Mouse (Mus musculus) kidney, postnatal 0 days (tissue): ENCODE data around the gene Prnd. TPM values are rescaled to one million over a fixed set of nuclear protein-coding genes. Genes with fewer than 3 reads are reported as not detected.

Experiments used
- ATAC-seq: fragments of 200-750 bp; cut with Nextera tagmentation; replicated peaks from 2 replicates; pipeline ENCODE4 v1.8.0; 2017; ENCODE audit warnings: low read depth, moderate number of reproducible peaks, moderate TSS enrichment, moderate library complexity; ENCODE audit not compliant: low FRiP score
- DNase-seq: peaks from one replicate; pipeline ENCODE4 v3.0.0-alpha.2; 2016; ENCODE audit warnings: low spot score
- H3K27ac ChIP-seq: fragments of 300-500 bp; sonication (generic); 2 replicates; pipeline ENCODE4 v1.5.1; 2014; ENCODE audit warnings: mild to moderate bottlenecking
- H3K27me3 ChIP-seq: fragments of 300-500 bp; sonication (generic); 2 replicates; pipeline ENCODE4 v1.6.1; 2014; ENCODE audit warnings: low read length, mixed read lengths; ENCODE audit not compliant: insufficient read depth
- H3K36me3 ChIP-seq: fragments of 300-500 bp; sonication (generic); 2 replicates; pipeline ENCODE4 v1.6.1; 2014; ENCODE audit warnings: low read length, mixed read lengths; ENCODE audit not compliant: insufficient read depth
- H3K4me1 ChIP-seq: fragments of 300-500 bp; sonication (generic); replicated peaks from 2 replicates; pipeline ENCODE4 v1.6.1; 2014; ENCODE audit warnings: antibody characterized with exemption, low read length, mixed read lengths; ENCODE audit not compliant: insufficient read depth
- H3K4me2 ChIP-seq: fragments of 300-500 bp; sonication (generic); 2 replicates; pipeline ENCODE4 v1.6.1; 2014; ENCODE audit warnings: mild to moderate bottlenecking, low read length, moderate library complexity, mixed read lengths
- H3K4me3 ChIP-seq: fragments of 300-500 bp; sonication (generic); replicated peaks from 2 replicates; pipeline ENCODE4 v1.5.1; 2014; ENCODE audit warnings: low read depth, low read length
- H3K9ac ChIP-seq: fragments of 300-500 bp; sonication (generic); 2 replicates; pipeline ENCODE4 v1.6.1; 2014; ENCODE audit warnings: low read depth, low read length
- H3K9me3 ChIP-seq: fragments of 300-500 bp; sonication (generic); replicated peaks from 2 replicates; pipeline ENCODE4 v1.6.1; 2016; ENCODE audit warnings: low read length, inconsistent platforms, mixed read lengths
- CTCF ChIP-seq: IDR thresholded peaks from 2 replicates; pipeline ENCODE4 v1.5.1; 2016; ENCODE audit warnings: antibody characterized with exemption, low read depth, mild to moderate bottlenecking, moderate library complexity
- WGBS: fragments of 180-500 bp; shearing (Covaris S2); extraction: QIAGEN DNeasy Blood & Tissue Kit; methylation state at CpG from one replicate; pipeline ENCODE4 v1.1.7; 2014; 5-methylcytosine and 5-hydroxymethylcytosine counted together
- polyA plus RNA-seq: library from polyadenylated mRNA; unstranded; fragments of >200 nt; fragmentation: Nextera tagmentation; extraction: Ambion mirVana; gene quantifications from 2 replicates; pipeline ENCODE4 v1.2.1, GENCODE M21; 2015

Gene Prnd
- polyA plus RNA-seq, 1 experiment from 2014 or later = 14.1 TPM

DNA sequence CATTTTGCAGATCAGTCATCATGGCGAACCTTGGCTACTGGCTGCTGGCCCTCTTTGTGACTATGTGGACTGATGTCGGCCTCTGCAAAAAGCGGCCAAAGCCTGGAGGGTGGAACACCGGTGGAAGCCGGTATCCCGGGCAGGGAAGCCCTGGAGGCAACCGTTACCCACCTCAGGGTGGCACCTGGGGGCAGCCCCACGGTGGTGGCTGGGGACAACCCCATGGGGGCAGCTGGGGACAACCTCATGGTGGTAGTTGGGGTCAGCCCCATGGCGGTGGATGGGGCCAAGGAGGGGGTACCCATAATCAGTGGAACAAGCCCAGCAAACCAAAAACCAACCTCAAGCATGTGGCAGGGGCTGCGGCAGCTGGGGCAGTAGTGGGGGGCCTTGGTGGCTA, 14.3 kb upstream of the Prnd start:
- H3K4me3 ChIP-seq = no peak overlapping the region
- no peak overlapping the region for H3K27ac ChIP-seq
- H3K4me2 ChIP-seq = no peak overlapping the region
- 98% methylated on average over 10 of the region's 10 CpGs for WGBS
- ATAC-seq = no peak
- no peak for DNase-seq
- 0 out of 2 replicates have a peak, but pooled peaks cover 3% of the 10 kb centered on the region for H3K36me3 ChIP-seq
- no peaks in the 10 kb centered on the region for H3K4me1 ChIP-seq
- no peaks in the 10 kb centered on the region for H3K27me3 ChIP-seq
- no peak overlapping the region for H3K9ac ChIP-seq
- TF ChIP-seq CTCF = no peak
- H3K9me3 ChIP-seq = no peaks in the 10 kb centered on the region

DNA sequence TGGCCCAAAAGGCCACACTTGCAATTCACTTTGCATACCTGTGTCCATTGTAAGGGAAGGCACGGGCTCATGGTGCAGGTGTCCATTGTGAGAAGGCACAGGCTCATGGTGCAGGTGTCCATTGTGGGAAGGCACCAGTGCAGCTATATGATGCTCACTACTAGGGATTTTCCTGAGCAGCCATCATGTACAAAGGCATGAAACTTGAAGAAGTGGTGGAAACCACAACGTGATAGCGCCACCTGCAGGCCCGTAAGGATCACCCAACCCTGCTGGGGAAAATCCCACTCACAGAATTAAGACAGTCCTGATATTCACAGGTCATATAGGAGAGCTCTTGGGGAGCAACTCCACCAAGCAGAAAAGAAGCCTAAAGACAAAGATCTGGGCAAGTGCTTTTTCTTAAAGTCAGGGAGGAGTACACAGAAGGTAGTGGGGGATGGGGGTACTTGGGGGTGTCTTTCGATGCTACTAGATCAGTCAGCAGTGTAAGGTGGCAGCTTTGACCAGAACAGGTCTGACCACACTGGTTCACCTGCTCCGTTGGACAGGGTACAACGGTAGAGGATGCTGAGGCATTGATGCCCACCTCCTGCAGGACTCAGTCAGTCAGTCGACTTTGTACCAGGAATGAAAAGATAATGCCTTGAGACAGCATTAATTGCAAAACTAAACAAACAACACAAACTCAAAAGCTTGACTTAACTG, 11.1 kb upstream of the Prnd start:
- no peaks in the 10 kb centered on the region for H3K27me3 ChIP-seq
- DNase-seq (peak; percentile 81), ATAC-seq (no peak)
- no peak overlapping the region for H3K9ac ChIP-seq
- TF ChIP-seq CTCF = peak; percentile 79
- no peaks in the 10 kb centered on the region for H3K4me1 ChIP-seq
- no peaks in the 10 kb centered on the region for H3K9me3 ChIP-seq
- no peak overlapping the region for H3K4me2 ChIP-seq
- 45% methylated on average over 8 of the region's 8 CpGs for WGBS
- H3K36me3 ChIP-seq = 0 out of 2 replicates have a peak, but pooled peaks cover 3% of the 10 kb centered on the region
- no peak overlapping the region for H3K4me3 ChIP-seq
- no peak overlapping the region for H3K27ac ChIP-seq

DNA sequence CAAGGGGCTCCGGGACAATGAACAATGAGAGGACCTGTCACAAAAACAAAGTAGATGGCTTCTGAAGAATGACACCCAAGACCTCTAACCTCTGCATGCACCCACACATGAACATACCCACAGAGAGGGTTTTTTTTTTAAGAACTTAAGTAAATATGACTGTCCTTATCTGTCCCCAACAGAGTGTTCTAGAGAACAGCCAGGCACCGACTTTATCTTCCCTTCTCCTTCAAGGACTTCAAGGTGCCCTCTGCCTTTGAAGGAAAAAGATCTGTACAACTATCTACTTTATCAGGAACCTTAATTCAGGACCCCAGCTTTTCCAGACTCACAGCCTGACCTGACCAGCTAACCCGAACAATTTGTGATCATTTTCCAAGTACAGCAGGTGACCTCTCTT, 10.2 kb upstream of the Prnd start:
- no peak for TF ChIP-seq CTCF
- H3K9me3 ChIP-seq = no peaks in the 10 kb centered on the region
- H3K4me3 ChIP-seq = no peak overlapping the region
- WGBS = 67% methylated on average over 3 of the region's 3 CpGs
- no peak overlapping the region for H3K27ac ChIP-seq
- no peak overlapping the region for H3K9ac ChIP-seq
- no peak for ATAC-seq
- no peak overlapping the region for H3K4me2 ChIP-seq
- no peaks in the 10 kb centered on the region for H3K4me1 ChIP-seq
- DNase-seq = no peak
- H3K27me3 ChIP-seq = no peaks in the 10 kb centered on the region
- H3K36me3 ChIP-seq = 0 out of 2 replicates have a peak, but pooled peaks cover 3% of the 10 kb centered on the region

DNA sequence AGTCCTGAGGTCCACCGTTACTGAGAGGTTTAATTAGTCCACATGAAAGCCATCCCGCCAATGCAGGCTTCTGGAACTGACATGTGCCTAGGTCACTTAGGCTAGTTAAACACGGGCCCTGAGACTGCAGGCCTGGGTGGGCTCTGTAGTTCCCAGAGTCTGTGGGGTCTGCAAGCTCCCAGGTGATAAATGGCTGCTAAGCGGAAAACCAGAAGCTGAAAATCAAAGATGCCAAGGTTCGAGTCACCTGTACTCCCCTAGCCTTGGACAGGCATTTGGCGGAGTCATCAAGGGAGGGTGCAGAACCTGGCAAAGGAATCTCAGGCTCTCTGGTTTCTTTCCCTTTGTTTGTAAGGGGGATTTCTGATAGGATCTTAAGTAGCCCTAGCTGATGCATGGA, 9.2 kb upstream of the Prnd start:
- ATAC-seq (no peak), DNase-seq (no peak)
- Histone ChIP-seq H3K9ac (no peak overlapping the region), H3K4me1 (no peaks in the 10 kb centered on the region), H3K4me3 (no peak overlapping the region), H3K4me2 (no peak overlapping the region), H3K27ac (no peak overlapping the region), H3K9me3 (no peaks in the 10 kb centered on the region), H3K27me3 (no peaks in the 10 kb centered on the region), H3K36me3 (0 out of 2 replicates have a peak, but pooled peaks cover 3% of the 10 kb centered on the region)
- no peak for TF ChIP-seq CTCF
- WGBS = 78% methylated on average over 6 of the region's 6 CpGs

DNA sequence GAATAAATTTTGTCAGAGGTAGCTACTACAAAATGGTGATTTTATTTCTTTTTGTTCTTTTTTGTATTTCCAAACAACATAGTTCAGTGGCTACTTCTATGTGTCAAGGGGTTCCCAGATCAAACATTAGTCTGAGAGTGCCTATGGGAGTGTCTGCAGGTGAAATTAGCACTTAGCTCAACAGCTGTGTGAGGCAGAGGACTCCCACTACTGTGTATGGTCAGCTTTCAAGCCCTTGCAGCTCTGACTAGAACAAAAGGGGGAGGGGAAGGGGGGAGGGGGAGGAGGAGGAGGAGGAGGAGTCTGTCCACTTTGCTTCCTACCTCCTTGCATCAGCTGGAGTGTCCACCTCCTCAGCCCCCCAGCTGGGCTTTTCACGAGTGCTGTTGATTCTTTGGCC, 6.3 kb upstream of the Prnd start:
- no peaks in the 10 kb centered on the region for H3K36me3 ChIP-seq
- no peak overlapping the region for H3K27ac ChIP-seq

DNA sequence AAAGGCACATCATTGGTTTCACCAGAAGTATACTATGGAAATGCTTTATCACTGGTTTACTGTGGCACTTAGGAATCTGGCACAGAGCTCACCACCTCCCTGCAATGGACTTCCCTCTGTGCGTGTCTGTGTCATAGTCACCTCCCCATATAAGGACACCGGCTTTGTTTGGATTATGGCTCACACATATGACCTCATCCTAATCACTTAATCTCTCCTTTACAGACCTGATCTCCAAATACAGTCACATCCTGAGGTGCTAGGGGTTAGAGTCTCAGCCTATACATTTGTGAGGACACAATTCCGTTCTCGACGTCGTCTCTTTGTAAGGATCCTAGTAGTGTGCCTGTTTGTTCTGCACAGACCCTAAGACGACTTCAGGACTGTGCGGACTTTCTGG, 5.4 kb upstream of the Prnd start:
- Histone ChIP-seq H3K4me3 (no peak overlapping the region), H3K27me3 (no peaks in the 10 kb centered on the region), H3K27ac (no peak overlapping the region), H3K4me2 (no peak overlapping the region), H3K36me3 (no peaks in the 10 kb centered on the region), H3K4me1 (no peaks in the 10 kb centered on the region), H3K9me3 (no peaks in the 10 kb centered on the region), H3K9ac (no peak overlapping the region)
- DNase-seq = no peak
- WGBS = 73% methylated on average over 8 of the region's 8 CpGs
- no peak for TF ChIP-seq CTCF
- ATAC-seq = no peak

More for the DNA sequence above, 6.3 kb upstream of the Prnd start:
- H3K9ac ChIP-seq = no peak overlapping the region
- H3K4me1 ChIP-seq = no peaks in the 10 kb centered on the region
- no peak for ATAC-seq
- H3K9me3 ChIP-seq = no peaks in the 10 kb centered on the region
- no peaks in the 10 kb centered on the region for H3K27me3 ChIP-seq
- 19% methylated on average over 1 of the region's 1 CpGs for WGBS
- DNase-seq = no peak
- H3K4me2 ChIP-seq = no peak overlapping the region
- no peak overlapping the region for H3K4me3 ChIP-seq
- TF ChIP-seq CTCF = no peak

DNA sequence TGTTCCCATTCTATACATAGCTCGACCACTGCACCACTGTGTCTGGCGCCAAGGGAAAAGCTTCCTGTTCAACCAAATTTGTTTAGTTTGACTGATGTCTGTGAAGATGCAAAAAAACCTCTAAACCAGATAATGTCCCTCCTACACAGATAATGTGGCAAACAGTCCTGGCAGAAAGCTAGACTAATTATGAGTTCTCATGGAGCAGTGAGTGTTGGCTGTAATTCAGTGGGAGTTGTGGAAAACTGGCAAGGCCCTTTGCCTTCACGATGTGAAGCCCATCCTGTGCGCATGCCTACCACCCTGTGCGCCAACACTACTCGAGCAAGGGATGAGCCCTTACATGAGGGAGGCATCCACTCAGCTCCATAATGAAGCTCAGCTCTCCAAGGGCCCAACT, 4.9 kb upstream of the Prnd start:
- no peaks in the 10 kb centered on the region for H3K27me3 ChIP-seq
- H3K9me3 ChIP-seq = no peaks in the 10 kb centered on the region
- TF ChIP-seq CTCF = no peak
- no peak overlapping the region for H3K4me2 ChIP-seq
- DNase-seq = no peak
- no peaks in the 10 kb centered on the region for H3K4me1 ChIP-seq
- no peak overlapping the region for H3K27ac ChIP-seq
- WGBS = 82% methylated on average over 6 of the region's 6 CpGs
- no peak overlapping the region for H3K9ac ChIP-seq
- H3K4me3 ChIP-seq = no peak overlapping the region
- H3K36me3 ChIP-seq = no peaks in the 10 kb centered on the region
- ATAC-seq = no peak
